In genomic region chr8:48865485-48865884, GRCm38 (mm10) we compare ENCODE assay signal across 19 mouse cellular contexts. TPM values are rescaled to one million over a fixed set of nuclear protein-coding genes. Genes with fewer than 3 reads are reported as not detected.
DNase-seq lines count a peak whose midpoint lies in the region; ATAC-seq and TF ChIP-seq lines count a peak whose summit lies in the region.
"Had no signal": no experiment of that assay in that cellular context is flagged by ENCODE, and none has a peak within 500 bp of the region (broad histone marks: within the 10 kb centered on the region; RNA-seq: fewer than 3 reads in every experiment).

No protein-coding gene starts in this region.

- DNase-seq in heart, adult 11 months = peak; percentile 25
- peak; percentile 99 for DNase-seq in liver, adult 2 months (ENCODE audit: extremely low read depth, low read depth, low spot score)
- no peak for DNase-seq in hindbrain, embryonic 10.5 days (ENCODE audit: low spot score)
- DNase-seq in c-Kit-positive CD71-positive TER-119-positive erythroid progenitor cells, embryonic 14.5 days (ENCODE audit: low spot score) = no peak
- DNase-seq: adrenal gland, adult 2 months; cerebellum, adult 8-10 months; gastrocnemius, postnatal 25 days; layer of hippocampus, postnatal 36 days had no signal

- H3K4me3 ChIP-seq in heart, embryonic 11.5 days (ENCODE audit: low read depth, low read length) = no peak overlapping the region
- no peak overlapping the region for H3K4me3 ChIP-seq in liver, adult 2 months (ENCODE audit: insufficient read depth, low read depth, low read length)
- H3K4me3 ChIP-seq in liver, embryonic 12.5 days = no peak overlapping the region
- H3K4me3 ChIP-seq in small intestine, adult 2 months (ENCODE audit: low read depth, low read length) = no peak overlapping the region
- no peak overlapping the region for H3K4me3 ChIP-seq in hindbrain, embryonic 10.5 days
- H3K4me3 ChIP-seq: embryonic facial prominence, embryonic 10.5 days; forebrain, embryonic 12.5 days; midbrain, embryonic 13.5 days; neural tube, embryonic 13.5 days had no signal

- no peak overlapping the region for H3K27ac ChIP-seq in heart, embryonic 11.5 days (ENCODE audit: low read depth, low read length)
- no peak overlapping the region for H3K27ac ChIP-seq in liver, adult 2 months (replicated peaks; ENCODE audit: insufficient read depth, low read depth, low read length)
- no peak overlapping the region for H3K27ac ChIP-seq in liver, embryonic 12.5 days
- H3K27ac ChIP-seq in small intestine, adult 2 months (ENCODE audit: insufficient read depth, low read depth, low read length) = peak overlapping the region; percentile 84
- H3K27ac ChIP-seq in hindbrain, embryonic 10.5 days = no peak overlapping the region
- H3K27ac ChIP-seq: embryonic facial prominence, embryonic 10.5 days; forebrain, embryonic 12.5 days; midbrain, embryonic 13.5 days; neural tube, embryonic 13.5 days had no signal

- H3K36me3 ChIP-seq in heart, embryonic 11.5 days (ENCODE audit: control insufficient read depth, insufficient read depth, low read length) = no peaks in the 10 kb centered on the region
- no peaks in the 10 kb centered on the region for H3K36me3 ChIP-seq in liver, adult 2 months (ENCODE audit: control insufficient read depth, insufficient read depth, low read length)
- no peaks in the 10 kb centered on the region for H3K36me3 ChIP-seq in liver, embryonic 12.5 days
- H3K36me3 ChIP-seq in small intestine, adult 2 months (ENCODE audit: control insufficient read depth, insufficient read depth, low read length) = no peaks in the 10 kb centered on the region
- no peaks in the 10 kb centered on the region for H3K36me3 ChIP-seq in hindbrain, embryonic 10.5 days
- H3K36me3 ChIP-seq: embryonic facial prominence, embryonic 10.5 days; forebrain, embryonic 12.5 days; midbrain, embryonic 13.5 days; neural tube, embryonic 13.5 days had no signal

- no peaks in the 10 kb centered on the region for H3K79me2 ChIP-seq in liver, adult 2 months (ENCODE audit: control insufficient read depth, insufficient read depth, low read length)

- 71% methylated on average over 4 of the region's 4 CpGs for WGBS in heart, embryonic 11.5 days (ENCODE audit: insufficient replicate concordance)
- 20% methylated on average over 4 of the region's 4 CpGs for WGBS in liver, adult 2 months
- WGBS in liver, embryonic 12.5 days (ENCODE audit: insufficient replicate concordance) = 58% methylated on average over 4 of the region's 4 CpGs
- WGBS in small intestine, adult 2 months = 23% methylated on average over 4 of the region's 4 CpGs
- WGBS in hindbrain, embryonic 10.5 days = 75% methylated on average over 4 of the region's 4 CpGs

- no peaks in the 10 kb centered on the region for H3K4me1 ChIP-seq in heart, embryonic 11.5 days (ENCODE audit: control insufficient read depth, insufficient read depth, low read length)
- H3K4me1 ChIP-seq in liver, adult 2 months (ENCODE audit: control insufficient read depth, insufficient read depth, low read length) = no peaks in the 10 kb centered on the region; the same call in 1 of the 2 replicates
- no peaks in the 10 kb centered on the region for H3K4me1 ChIP-seq in liver, embryonic 12.5 days
- H3K4me1 ChIP-seq in small intestine, adult 2 months (ENCODE audit: control insufficient read depth, insufficient read depth, insufficient read length, low read length) = peaks cover 11% of the 10 kb centered on the region; the same call in 1 of the 2 replicates
- H3K4me1 ChIP-seq in hindbrain, embryonic 10.5 days (replicated peaks) = no peaks in the 10 kb centered on the region
- H3K4me1 ChIP-seq: forebrain, embryonic 12.5 days; midbrain, embryonic 13.5 days; neural tube, embryonic 13.5 days had no signal

- no peaks in the 10 kb centered on the region for H3K9me3 ChIP-seq in heart, embryonic 11.5 days (replicated peaks; ENCODE audit: control insufficient read depth, low read length)
- no peaks in the 10 kb centered on the region for H3K9me3 ChIP-seq in liver, embryonic 12.5 days (replicated peaks)
- H3K9me3 ChIP-seq in hindbrain, embryonic 10.5 days = no peaks in the 10 kb centered on the region
- H3K9me3 ChIP-seq: embryonic facial prominence, embryonic 10.5 days; forebrain, embryonic 12.5 days; midbrain, embryonic 13.5 days; neural tube, embryonic 13.5 days had no signal

- no peak overlapping the region for H3K4me2 ChIP-seq in heart, embryonic 11.5 days
- no peak overlapping the region for H3K4me2 ChIP-seq in liver, embryonic 12.5 days
- H3K4me2 ChIP-seq: forebrain, embryonic 12.5 days; midbrain, embryonic 13.5 days; neural tube, embryonic 13.5 days had no signal

- H3K27me3 ChIP-seq in heart, embryonic 11.5 days (ENCODE audit: control insufficient read depth, insufficient read depth, low read length) = no peaks in the 10 kb centered on the region
- no peaks in the 10 kb centered on the region for H3K27me3 ChIP-seq in liver, adult 2 months (ENCODE audit: control insufficient read depth, insufficient read depth, low read length)
- H3K27me3 ChIP-seq in liver, embryonic 12.5 days (replicated peaks) = no peaks in the 10 kb centered on the region
- no peaks in the 10 kb centered on the region for H3K27me3 ChIP-seq in small intestine, adult 2 months (ENCODE audit: control insufficient read depth, insufficient read depth, low read length)
- no peaks in the 10 kb centered on the region for H3K27me3 ChIP-seq in hindbrain, embryonic 10.5 days (ENCODE audit: insufficient read depth, poor library complexity, severe bottlenecking)
- H3K27me3 ChIP-seq: forebrain, embryonic 12.5 days; midbrain, embryonic 13.5 days; neural tube, embryonic 13.5 days had no signal

- no peak for ATAC-seq in heart, embryonic 11.5 days (replicated peaks; ENCODE audit: insufficient number of reproducible peaks, low FRiP score, low TSS enrichment)
- ATAC-seq in liver, embryonic 12.5 days = no peak
- ATAC-seq in granulocyte monocyte progenitor cell, adult 5-6 weeks (replicated peaks; ENCODE audit: poor library complexity, severe bottlenecking) = no peak
- ATAC-seq: lung, postnatal 0 days; midbrain, embryonic 13.5 days had no signal

- TF ChIP-seq POLR2A in liver, adult 2 months (IDR thresholded peaks at IDR 0.05; ENCODE audit: extremely low read depth, insufficient read depth, low read length) = no peak
- no peak for TF ChIP-seq POLR2A in small intestine, adult 2 months (IDR thresholded peaks at IDR 0.05; ENCODE audit: low read depth, low read length)

- H3K9ac ChIP-seq in heart, embryonic 11.5 days (ENCODE audit: low read depth, low read length) = no peak overlapping the region
- H3K9ac ChIP-seq in liver, adult 2 months (ENCODE audit: low read depth, low read length) = no peak overlapping the region
- no peak overlapping the region for H3K9ac ChIP-seq in liver, embryonic 12.5 days
- H3K9ac ChIP-seq: forebrain, embryonic 12.5 days; midbrain, embryonic 13.5 days; neural tube, embryonic 13.5 days had no signal

- TF ChIP-seq CTCF in liver, adult 2 months (IDR thresholded peaks at IDR 0.05; ENCODE audit: low read depth, low read length) = no peak
- no peak for TF ChIP-seq CTCF in small intestine, adult 2 months (IDR thresholded peaks at IDR 0.05; ENCODE audit: extremely low read depth, insufficient read length, insufficient replicate concordance, low read depth, low read length)

RNA-seq across cellular contexts. Expression of gene Tenm3, which starts 21.7 kb away (rescaled TPM):
- polyA plus RNA-seq in heart, embryonic 11.5 days (2014; fragmentation: Nextera tagmentation; extraction: Ambion mirVana) = 14.3 and 18.2 TPM in 2 replicates
- total RNA-seq in liver, adult 2 months (2014; rRNA removed) = 12.5 and 12.8 TPM in 2 replicates
- polyA plus RNA-seq in liver, adult 2 months (2012; rRNA removed) = 5.3 and 6.7 TPM in 2 replicates
- polyA plus RNA-seq in liver, embryonic 12.5 days (2016; fragmentation: Nextera tagmentation; extraction: Ambion mirVana) = 5.3 and 5.9 TPM in 2 replicates
- 1.3 and 1.6 TPM in 2 replicates for polyA plus RNA-seq in small intestine, adult 2 months (2012; rRNA removed)
- total RNA-seq in granulocyte monocyte progenitor cell, adult 5-6 weeks (2014; fragmentation: Nextera tagmentation) = not detected in 2 replicates
- not detected in 2 replicates for total RNA-seq in granulocyte monocyte progenitor cell, adult 5-6 weeks (2017)
- 31.6 and 37.7 TPM in 2 replicates for polyA plus RNA-seq in hindbrain, embryonic 10.5 days (2016; fragmentation: Nextera tagmentation; extraction: Ambion mirVana)
- total RNA-seq: common myeloid progenitor, adult 5-6 weeks; megakaryocyte, adult 5-6 weeks had no signal

Comparison
In these comparisons a context has a peak if more than half of its experiments do, and no peak if none do; other contexts are left out.
1. DNase-seq: peak in heart, adult 11 months (single experiment) and liver, adult 2 months (single experiment); none in hindbrain, embryonic 10.5 days (single experiment) and c-Kit-positive CD71-positive TER-119-positive erythroid progenitor cells, embryonic 14.5 days (single experiment).